Mouse (Mus musculus) forebrain, embryonic 11.5 days (tissue): ENCODE data around the gene Kctd21. TPM values are rescaled to one million over a fixed set of nuclear protein-coding genes. Genes with fewer than 3 reads are reported as not detected.
A peak's percentile ranks its signal among the peaks of the same experiment; 100 is the strongest.

Experiments
- ATAC-seq: fragments of 200-750 bp; cut with Nextera tagmentation; replicated peaks from 2 replicates; pipeline ENCODE4 v1.8.0; 2017; ENCODE audit warnings: moderate TSS enrichment; ENCODE audit not compliant: low FRiP score
- DNase-seq: peaks from one replicate; pipeline ENCODE4 v3.0.0-alpha.2; 2017; ENCODE audit warnings: low spot score
- H3K27ac ChIP-seq: fragments of 300-500 bp; sonication (generic); 2 replicates; pipeline ENCODE4 v1.5.1; 2014; ENCODE audit warnings: low read depth, low read length
- H3K27me3 ChIP-seq: fragments of 300-500 bp; sonication (generic); 2 replicates; pipeline ENCODE4 v1.6.1; 2014; ENCODE audit warnings: mild to moderate bottlenecking, low read length, mixed read lengths; ENCODE audit not compliant: control insufficient read depth, insufficient read depth
- H3K36me3 ChIP-seq: fragments of 300-500 bp; sonication (generic); 2 replicates; pipeline ENCODE4 v1.6.1; 2014; ENCODE audit warnings: mild to moderate bottlenecking, low read length, moderate library complexity, mixed read lengths; ENCODE audit not compliant: control insufficient read depth, insufficient read depth
- H3K4me1 ChIP-seq: fragments of 300-500 bp; sonication (generic); replicated peaks from 2 replicates; pipeline ENCODE4 v1.6.1; 2014; ENCODE audit warnings: low read length, mixed read lengths; ENCODE audit not compliant: control insufficient read depth, insufficient read depth
- H3K4me2 ChIP-seq: fragments of 300-500 bp; sonication (generic); 2 replicates; pipeline ENCODE4 v1.6.1; 2014; ENCODE audit warnings: low read depth, mild to moderate bottlenecking, low read length, moderate library complexity, mixed read lengths; ENCODE audit not compliant: severe bottlenecking
- H3K4me3 ChIP-seq: fragments of 300-500 bp; sonication (generic); 2 replicates; pipeline ENCODE4 v1.5.1; 2014; ENCODE audit warnings: low read depth, low read length
- H3K9ac ChIP-seq: fragments of 300-500 bp; sonication (generic); 2 replicates; pipeline ENCODE4 v1.6.1; 2014; ENCODE audit warnings: low read length
- H3K9me3 ChIP-seq: fragments of 300-500 bp; sonication (generic); 2 replicates; pipeline ENCODE4 v1.6.1; 2016; ENCODE audit warnings: low read length, mixed read lengths; ENCODE audit not compliant: control insufficient read depth
- WGBS: fragments of 180-500 bp; shearing (Covaris S2); extraction: QIAGEN DNeasy Blood & Tissue Kit; methylation state at CpG from one replicate; pipeline ENCODE4 v1.1.7; 2014; 5-methylcytosine and 5-hydroxymethylcytosine counted together
- polyA plus RNA-seq: library from polyadenylated mRNA; unstranded; fragments of >200 nt; fragmentation: Nextera tagmentation; extraction: Ambion mirVana; gene quantifications from 2 replicates; pipeline ENCODE4 v1.2.1, GENCODE M21; 2014

Kctd21 gene
- polyA plus RNA-seq, 1 experiment from 2014 or later: 4.7 TPM

- Histone ChIP-seq H3K27ac (no peak overlapping the region), H3K36me3 (no peaks in the 10 kb centered on the region), H3K4me3 (no peak overlapping the region), H3K4me1 (no peaks in the 10 kb centered on the region), H3K9me3 (no peaks in the 10 kb centered on the region; the same call in 1 of the 2 replicates), H3K4me2 (no peak overlapping the region), H3K9ac (no peak overlapping the region), H3K27me3 (no peaks in the 10 kb centered on the region)
- DNase-seq (no peak), ATAC-seq (no peak)
- WGBS: 90% methylated on average over 4 of the region's 4 CpGs
These were observed 6.5 kb downstream of the Kctd21 start for GRCm38 (mm10) chr7:97338593-97338992.

GRCm38 (mm10) chr7:97339623-97340022 lies 7.5 kb downstream of the Kctd21 start:
- Histone ChIP-seq H3K27ac (no peak overlapping the region), H3K36me3 (no peaks in the 10 kb centered on the region), H3K27me3 (no peaks in the 10 kb centered on the region), H3K4me2 (no peak overlapping the region), H3K4me1 (no peaks in the 10 kb centered on the region), H3K4me3 (no peak overlapping the region), H3K9ac (no peak overlapping the region), H3K9me3 (no peaks in the 10 kb centered on the region; the same call in 1 of the 2 replicates)
- WGBS: 86% methylated on average over 7 of the region's 7 CpGs
- no peak for ATAC-seq
- no peak for DNase-seq

GRCm38 (mm10) chr7:97340907-97341849 lies 9.1 kb downstream of the Kctd21 start:
- Histone ChIP-seq H3K9me3 (no peaks in the 10 kb centered on the region; the same call in 1 of the 2 replicates), H3K36me3 (no peaks in the 10 kb centered on the region), H3K27me3 (no peaks in the 10 kb centered on the region), H3K9ac (no peak overlapping the region), H3K4me2 (no peak overlapping the region), H3K4me1 (no peaks in the 10 kb centered on the region), H3K4me3 (no peak overlapping the region), H3K27ac (no peak overlapping the region)
- no peak for DNase-seq
- 69% methylated on average over 18 of the region's 18 CpGs for WGBS
- no peak for ATAC-seq

- no peaks in the 10 kb centered on the region for H3K36me3 ChIP-seq
- H3K4me3 ChIP-seq: no peak overlapping the region
- H3K9ac ChIP-seq: no peak overlapping the region
- no peak for ATAC-seq
- no peaks in the 10 kb centered on the region for H3K4me1 ChIP-seq
- WGBS: 87% methylated on average over 2 of the region's 2 CpGs
- no peaks in the 10 kb centered on the region; the same call in 1 of the 2 replicates for H3K9me3 ChIP-seq
- no peak overlapping the region for H3K27ac ChIP-seq
- no peak overlapping the region for H3K4me2 ChIP-seq
- DNase-seq: peak; percentile 40
- H3K27me3 ChIP-seq: no peaks in the 10 kb centered on the region
These were observed 10.8 kb downstream of the Kctd21 start for GRCm38 (mm10) chr7:97342961-97343360.

- WGBS: 87% methylated on average over 2 of the region's 2 CpGs
- H3K4me1 ChIP-seq: no peaks in the 10 kb centered on the region
- no peak overlapping the region for H3K27ac ChIP-seq
- DNase-seq (peak; percentile 30), ATAC-seq (no peak)
- no peaks in the 10 kb centered on the region; the same call in 1 of the 2 replicates for H3K9me3 ChIP-seq
- no peaks in the 10 kb centered on the region for H3K36me3 ChIP-seq
- no peak overlapping the region for H3K4me2 ChIP-seq
- no peaks in the 10 kb centered on the region for H3K27me3 ChIP-seq
- H3K4me3 ChIP-seq: no peak overlapping the region
- no peak overlapping the region for H3K9ac ChIP-seq
These were observed 12.5 kb downstream of the Kctd21 start for GRCm38 (mm10) chr7:97344655-97345054.

- H3K27me3 ChIP-seq: no peaks in the 10 kb centered on the region
- H3K4me1 ChIP-seq: no peaks in the 10 kb centered on the region
- no peak overlapping the region for H3K9ac ChIP-seq
- no peak for ATAC-seq
- H3K36me3 ChIP-seq: no peaks in the 10 kb centered on the region
- WGBS: 73% methylated on average over 10 of the region's 10 CpGs
- H3K27ac ChIP-seq: no peak overlapping the region
- H3K9me3 ChIP-seq: no peaks in the 10 kb centered on the region; the same call in 1 of the 2 replicates
- no peak overlapping the region for H3K4me3 ChIP-seq
- peak; percentile 41 for DNase-seq
- no peak overlapping the region for H3K4me2 ChIP-seq
These were observed 13.2 kb downstream of the Kctd21 start for GRCm38 (mm10) chr7:97345229-97345871.

- WGBS: 80% methylated on average over 9 of the region's 9 CpGs
- H3K4me2 ChIP-seq: no peak overlapping the region
- H3K27ac ChIP-seq: no peak overlapping the region
- H3K4me3 ChIP-seq: no peak overlapping the region
- peak; percentile 46 for DNase-seq
- no peaks in the 10 kb centered on the region for H3K36me3 ChIP-seq
- no peak for ATAC-seq
- no peak overlapping the region for H3K9ac ChIP-seq
- no peaks in the 10 kb centered on the region for H3K27me3 ChIP-seq
- H3K4me1 ChIP-seq: no peaks in the 10 kb centered on the region
- no peaks in the 10 kb centered on the region for H3K9me3 ChIP-seq
These were observed 14.1 kb downstream of the Kctd21 start for GRCm38 (mm10) chr7:97346111-97346821.

- Histone ChIP-seq H3K4me3 (no peak overlapping the region), H3K9me3 (no peaks in the 10 kb centered on the region), H3K27ac (no peak overlapping the region), H3K36me3 (no peaks in the 10 kb centered on the region), H3K4me1 (no peaks in the 10 kb centered on the region), H3K27me3 (no peaks in the 10 kb centered on the region), H3K9ac (no peak overlapping the region), H3K4me2 (no peak overlapping the region)
- ATAC-seq (no peak), DNase-seq (no peak)
- WGBS: 64% methylated on average over 4 of the region's 4 CpGs
These were observed 14.7 kb downstream of the Kctd21 start for GRCm38 (mm10) chr7:97346822-97347166.
